Mouse (Mus musculus) heart, embryonic 16.5 days (tissue): ENCODE results near the gene Olfr193. TPM values are rescaled to one million over a fixed set of nuclear protein-coding genes. Genes with fewer than 3 reads are reported as not detected.
"Not testable (repeated sequence)": the region's sequence is repeated elsewhere in the genome, so short reads cannot be mapped to it uniquely, and the experiment has no call there.

Source experiments
- ATAC-seq: fragments of 200-750 bp; cut with Nextera tagmentation; replicated peaks from 2 replicates; pipeline ENCODE4 v1.8.0; 2017; ENCODE audit warnings: moderate number of reproducible peaks; ENCODE audit not compliant: insufficient read depth, low FRiP score; ENCODE audit errors: extremely low read depth
- H3K27ac ChIP-seq: fragments of 300-500 bp; sonication (generic); 2 replicates; pipeline ENCODE4 v1.5.1; 2014; ENCODE audit warnings: mild to moderate bottlenecking, low read length, control low read depth, moderate library complexity
- H3K27me3 ChIP-seq: fragments of 300-500 bp; sonication (generic); 2 replicates; pipeline ENCODE4 v1.6.1; 2014; ENCODE audit warnings: low read length, mixed read lengths; ENCODE audit not compliant: control insufficient read depth, insufficient read depth
- H3K36me3 ChIP-seq: fragments of 300-500 bp; sonication (generic); 2 replicates; pipeline ENCODE4 v1.6.1; 2014; ENCODE audit not compliant: control insufficient read depth, insufficient read depth
- H3K4me1 ChIP-seq: fragments of 300-500 bp; sonication (generic); 2 replicates; pipeline ENCODE4 v1.6.1; 2014; ENCODE audit warnings: low read length, mixed read lengths; ENCODE audit not compliant: control insufficient read depth, insufficient read depth
- H3K4me2 ChIP-seq: fragments of 300-500 bp; sonication (generic); 2 replicates; pipeline ENCODE4 v1.6.1; 2014; ENCODE audit warnings: low read depth, mild to moderate bottlenecking, control low read depth, low read length
- H3K4me3 ChIP-seq: fragments of 300-500 bp; sonication (generic); 2 replicates; pipeline ENCODE4 v1.5.1; 2014; ENCODE audit warnings: mild to moderate bottlenecking, control low read depth, low read length
- H3K9ac ChIP-seq: fragments of 300-500 bp; sonication (generic); 2 replicates; pipeline ENCODE4 v1.6.1; 2014; ENCODE audit warnings: low read length, control low read depth
- H3K9me3 ChIP-seq: fragments of 300-500 bp; sonication (generic); replicated peaks from 2 replicates; pipeline ENCODE4 v1.6.1; 2016; ENCODE audit warnings: low read length; ENCODE audit not compliant: control insufficient read depth
- WGBS: fragments of 180-500 bp; shearing (Covaris S2); extraction: QIAGEN DNeasy Blood & Tissue Kit; methylation state at CpG from one replicate; pipeline ENCODE4 v1.1.7; 2014; 5-methylcytosine and 5-hydroxymethylcytosine counted together
- polyA plus RNA-seq: library from polyadenylated mRNA; unstranded; fragments of >200 nt; fragmentation: Nextera tagmentation; extraction: Ambion mirVana; gene quantifications from 2 replicates; pipeline ENCODE4 v1.2.1, GENCODE M21; 2015

Gene Olfr193
- polyA plus RNA-seq: not detected in 2 replicates

DNA sequence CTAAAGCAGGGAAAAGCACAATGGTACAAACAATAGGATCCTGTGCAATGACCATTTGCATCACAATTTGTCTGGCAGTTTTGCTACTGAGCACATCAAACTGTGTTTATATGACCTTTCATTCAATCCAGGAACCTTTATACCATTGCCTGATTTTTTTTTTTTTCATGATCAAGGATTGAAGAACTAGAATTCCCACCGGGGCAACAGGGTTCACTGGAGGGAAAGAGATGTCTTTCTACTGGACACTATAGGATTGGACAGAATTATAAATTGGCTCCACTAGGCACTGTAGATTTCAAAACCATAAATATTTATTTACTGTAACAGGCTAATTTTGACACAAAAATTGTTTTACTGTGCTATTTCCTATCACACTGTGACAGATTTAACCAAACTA lies at the start of gene Olfr193:
Olfr193 (minus strand) TSS at position 101 of the 400 bp plus-strand sequence.
- Histone ChIP-seq H3K27ac (no peak within 1 kb of the TSS), H3K4me2 (no peak within 1 kb of the TSS), H3K4me3 (no peak within 1 kb of the TSS), H3K27me3 (no peaks in the 10 kb centered on the region), H3K4me1 (no peaks in the 10 kb centered on the region), H3K36me3 (no peaks in the 10 kb centered on the region), H3K9ac (no peak within 1 kb of the TSS), H3K9me3 (no peaks in the 10 kb centered on the region)
- ATAC-seq: no peak
- 84% methylated on average over 1 of the region's 1 CpGs for WGBS

DNA sequence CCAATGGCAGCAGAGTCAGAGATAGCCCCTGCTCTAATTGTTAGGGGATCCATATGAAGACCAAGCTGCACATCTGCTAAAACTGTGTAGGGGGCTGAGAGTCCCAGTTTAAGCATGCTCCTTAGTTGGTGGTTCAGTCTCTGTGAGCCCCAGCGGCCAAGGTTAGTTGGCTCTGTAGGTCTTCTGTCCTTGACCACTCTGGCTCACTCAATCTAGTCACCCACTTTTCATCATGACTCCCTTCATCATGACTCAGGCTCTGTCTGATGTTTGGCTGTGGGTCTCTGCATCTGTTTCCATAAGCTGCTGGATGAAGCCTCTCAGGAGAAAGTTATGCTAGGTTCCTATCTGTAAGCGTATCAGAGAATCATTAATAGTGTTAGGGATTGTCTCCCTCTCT lies 40.3 kb upstream of the Olfr193 start:
- Histone ChIP-seq H3K36me3 (no peaks in the 10 kb centered on the region), H3K4me1 (no peaks in the 10 kb centered on the region), H3K9me3 (no peaks in the 10 kb centered on the region), H3K27ac (no peak overlapping the region), H3K4me2 (no peak overlapping the region), H3K27me3 (no peaks in the 10 kb centered on the region), H3K9ac (no peak overlapping the region), H3K4me3 (no peak overlapping the region)
- 77% methylated on average over 2 of the region's 2 CpGs for WGBS
- no peak for ATAC-seq

DNA sequence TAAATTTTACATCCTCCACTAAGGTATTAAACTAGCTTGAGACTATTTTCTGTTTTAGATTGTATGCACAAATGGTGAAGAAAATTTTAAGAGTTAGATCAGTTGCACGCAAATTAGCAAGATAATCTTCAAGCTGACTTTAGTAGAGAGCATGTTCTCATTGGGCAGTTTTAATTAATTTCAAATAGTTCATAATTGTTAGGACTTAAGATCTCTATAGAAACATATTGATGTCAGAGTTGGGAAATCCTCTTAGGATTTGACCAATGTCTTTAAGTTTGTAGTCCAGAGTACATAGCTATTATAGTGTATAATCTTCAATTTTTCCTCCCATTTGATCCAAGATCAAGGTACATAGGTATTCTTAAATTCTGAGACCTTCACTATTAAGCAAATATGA lies 35.1 kb upstream of the Olfr193 start, which contains the start of gene Olfr195:
Olfr195 (plus strand) TSS at position 301 of the 400 bp plus-strand sequence.
- H3K27ac ChIP-seq: no peak within 1 kb of the TSS
- WGBS: 91% methylated on average over 1 of the region's 1 CpGs
- no peak for ATAC-seq
- no peaks in the 10 kb centered on the region for H3K36me3 ChIP-seq
- H3K4me2 ChIP-seq: no peak within 1 kb of the TSS
- H3K4me1 ChIP-seq: no peaks in the 10 kb centered on the region
- no peak within 1 kb of the TSS for H3K9ac ChIP-seq
- no peaks in the 10 kb centered on the region for H3K27me3 ChIP-seq
- no peak within 1 kb of the TSS for H3K4me3 ChIP-seq
- no peaks in the 10 kb centered on the region; the same call in 1 of the 2 replicates for H3K9me3 ChIP-seq

DNA sequence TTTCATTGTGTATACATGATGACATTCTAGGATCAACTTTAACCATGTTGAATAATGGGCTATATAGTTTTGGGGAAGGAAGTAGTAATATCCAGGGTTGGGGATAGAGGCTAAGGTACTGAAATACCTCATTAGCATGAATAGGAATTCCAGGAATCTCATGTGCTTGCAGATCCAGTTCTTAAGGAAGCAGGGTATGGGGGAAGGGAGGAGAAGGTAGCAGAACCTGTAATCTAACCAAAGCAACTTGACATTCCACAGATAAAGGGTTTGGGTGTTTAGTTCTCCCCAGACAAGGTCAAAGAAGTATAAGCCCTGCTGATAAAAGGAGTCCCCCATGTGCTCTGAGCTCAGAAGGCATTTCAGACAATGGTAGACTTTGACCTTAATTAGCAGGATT lies 29.4 kb upstream of the Olfr193 start:
- no peak for ATAC-seq

DNA sequence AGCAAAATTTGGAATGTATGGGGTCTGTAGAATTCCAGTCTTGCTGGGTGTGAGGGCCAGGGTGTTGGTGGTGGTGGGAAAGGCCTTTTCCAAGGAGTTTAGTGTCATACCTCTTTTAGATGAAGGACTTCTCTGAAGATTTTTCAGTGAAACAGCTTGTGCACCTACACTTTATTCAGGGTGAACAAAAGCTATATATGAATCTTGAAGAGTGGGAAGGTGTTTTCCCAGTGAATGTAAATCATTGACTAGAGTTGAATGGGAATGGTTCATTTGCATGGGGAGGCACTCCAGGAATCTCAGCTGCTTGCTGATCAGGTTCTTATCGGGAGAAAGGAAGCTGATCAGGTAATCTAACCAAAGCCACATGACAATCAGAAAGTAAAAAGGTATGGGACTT lies 19.1 kb upstream of the Olfr193 start:
- 74% methylated on average over 1 of the region's 1 CpGs for WGBS

More for the DNA sequence above, 29.4 kb upstream of the Olfr193 start:
- no peaks in the 10 kb centered on the region; the same call in 1 of the 2 replicates for H3K9me3 ChIP-seq
- no peak overlapping the region for H3K4me3 ChIP-seq
- no peak overlapping the region for H3K27ac ChIP-seq
- H3K4me2 ChIP-seq: no peak overlapping the region
- H3K4me1 ChIP-seq: no peaks in the 10 kb centered on the region
- no peaks in the 10 kb centered on the region for H3K27me3 ChIP-seq
- no peaks in the 10 kb centered on the region for H3K36me3 ChIP-seq
- H3K9ac ChIP-seq: no peak overlapping the region

DNA sequence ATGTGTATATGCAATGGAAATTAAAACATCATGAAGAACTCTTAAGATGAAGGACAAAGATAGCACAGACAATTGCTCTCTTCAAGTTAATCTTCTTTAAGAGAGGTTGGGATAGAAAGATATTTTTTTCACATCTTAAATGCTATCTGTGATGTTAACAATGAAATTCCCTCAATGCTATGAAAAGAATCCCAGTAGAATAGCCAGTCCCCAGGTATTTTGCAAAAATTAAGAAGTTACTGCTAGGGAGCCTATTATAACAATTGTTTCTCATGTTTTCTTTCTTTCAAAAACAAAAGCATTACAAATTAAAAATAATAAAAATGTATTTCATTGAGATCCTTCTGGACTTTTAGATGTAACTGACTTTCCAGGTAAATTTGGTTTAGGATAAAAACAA lies 9.3 kb upstream of the Olfr193 start, which contains the start of gene Olfr194:
Olfr194 (minus strand) TSS at position 101 of the 400 bp plus-strand sequence.
- no peak within 1 kb of the TSS for H3K27ac ChIP-seq
- no peaks in the 10 kb centered on the region for H3K36me3 ChIP-seq
- ATAC-seq: no peak
- no peak within 1 kb of the TSS for H3K4me2 ChIP-seq
- no peak within 1 kb of the TSS for H3K9ac ChIP-seq
- no peak within 1 kb of the TSS for H3K4me3 ChIP-seq
- H3K9me3 ChIP-seq: 0 out of 2 replicates have a peak, but pooled peaks cover 2% of the 10 kb centered on the region
- H3K27me3 ChIP-seq: no peaks in the 10 kb centered on the region
- no peaks in the 10 kb centered on the region for H3K4me1 ChIP-seq

More for the DNA sequence above, 19.1 kb upstream of the Olfr193 start:
- no peaks in the 10 kb centered on the region for H3K27me3 ChIP-seq
- no peak overlapping the region for H3K9ac ChIP-seq
- no peaks in the 10 kb centered on the region for H3K36me3 ChIP-seq
- H3K9me3 ChIP-seq: no peaks in the 10 kb centered on the region; the same call in 1 of the 2 replicates
- H3K27ac ChIP-seq: no peak overlapping the region
- H3K4me3 ChIP-seq: no peak overlapping the region
- no peaks in the 10 kb centered on the region for H3K4me1 ChIP-seq
- H3K4me2 ChIP-seq: no peak overlapping the region
- ATAC-seq: no peak

DNA sequence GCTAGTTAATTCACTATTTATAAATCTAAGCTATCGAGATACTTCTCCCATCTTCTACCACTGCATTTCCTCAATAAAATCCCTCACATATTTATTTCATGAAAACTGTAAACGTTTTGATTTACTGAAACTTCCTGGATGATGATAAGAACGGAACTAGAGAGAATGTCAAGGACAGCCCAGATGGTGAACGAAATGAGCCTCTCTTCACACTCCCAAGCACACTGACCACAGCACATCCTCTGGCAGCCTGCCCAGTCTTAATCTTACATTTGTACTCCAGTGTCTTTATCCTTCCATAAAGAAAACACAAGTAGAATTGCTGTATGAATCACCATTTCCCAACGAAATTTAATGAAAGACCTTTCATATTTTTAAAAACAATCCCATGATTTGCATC lies 3.2 kb downstream of the Olfr193 start:
- not testable (repeated sequence) for H3K4me3 ChIP-seq, H3K4me2 ChIP-seq, H3K36me3 ChIP-seq, H3K27me3 ChIP-seq, ATAC-seq, H3K9ac ChIP-seq, H3K27ac ChIP-seq, H3K4me1 ChIP-seq, H3K9me3 ChIP-seq
- WGBS: 33% methylated on average over 5 of the region's 5 CpGs

DNA sequence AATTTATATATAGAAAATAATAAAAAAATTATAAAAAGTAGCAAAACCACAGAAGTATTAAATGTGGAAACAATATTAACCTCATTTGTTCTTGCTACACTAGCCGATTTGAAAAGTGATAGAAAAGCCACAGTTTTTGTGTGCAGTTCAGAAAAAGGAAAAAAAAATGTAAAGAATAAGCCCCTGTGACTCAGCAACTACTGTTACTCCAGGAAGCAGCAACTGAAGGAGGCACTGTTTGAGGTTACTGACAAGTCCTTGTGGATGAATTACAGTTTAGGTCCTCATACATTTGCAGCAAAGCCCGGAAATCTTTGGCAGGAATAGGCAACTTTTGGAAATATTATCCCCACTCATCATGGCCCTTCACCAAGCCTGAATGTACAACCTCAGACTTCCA lies 6.4 kb downstream of the Olfr193 start:
- no peak overlapping the region for H3K9ac ChIP-seq
- H3K36me3 ChIP-seq: no peaks in the 10 kb centered on the region
- no peak overlapping the region for H3K27ac ChIP-seq
- ATAC-seq: no peak
- H3K4me2 ChIP-seq: no peak overlapping the region
- H3K4me1 ChIP-seq: no peaks in the 10 kb centered on the region
- WGBS: 70% methylated on average over 2 of the region's 2 CpGs
- H3K4me3 ChIP-seq: no peak overlapping the region
- no peaks in the 10 kb centered on the region for H3K9me3 ChIP-seq
- no peaks in the 10 kb centered on the region for H3K27me3 ChIP-seq

DNA sequence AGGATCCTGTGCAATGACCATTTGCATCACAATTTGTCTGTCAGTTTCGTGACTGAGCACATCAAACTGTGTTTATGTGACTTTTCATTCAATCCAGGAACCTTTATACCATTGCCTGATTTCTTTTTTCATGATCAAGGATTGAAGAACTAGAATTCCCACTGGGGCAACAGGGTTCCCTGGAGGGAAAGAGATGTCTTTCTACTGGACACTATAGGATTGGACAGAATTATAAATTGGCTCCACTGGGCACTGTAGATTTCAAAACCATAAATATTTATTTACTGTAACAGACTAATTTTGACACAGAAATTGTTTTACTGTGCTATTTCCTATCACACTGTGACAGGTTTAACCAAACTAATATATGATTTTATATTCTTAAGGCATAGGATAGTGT lies 22.0 kb downstream of the Olfr193 start, which contains the start of gene Olfr191:
Olfr191 (minus strand) TSS at position 101 of the 400 bp plus-strand sequence.
- not testable (repeated sequence) for H3K4me1 ChIP-seq, H3K4me3 ChIP-seq, H3K36me3 ChIP-seq, ATAC-seq, H3K27ac ChIP-seq, H3K9ac ChIP-seq, H3K9me3 ChIP-seq, H3K27me3 ChIP-seq, H3K4me2 ChIP-seq
- 58% methylated on average over 1 of the region's 1 CpGs for WGBS
